Mouse (Mus musculus): ENCODE data around the gene Slc41a3.
"Not testable (repeated sequence)": the region's sequence is repeated elsewhere in the genome, so short reads cannot be mapped to it uniquely, and the experiment has no call there.

The Slc41a3 gene

GRCm38 (mm10) chr6:90625207-90625994 is 20.9 kb downstream of the Slc41a3 start:
- no peak for DNase-seq

DNA sequence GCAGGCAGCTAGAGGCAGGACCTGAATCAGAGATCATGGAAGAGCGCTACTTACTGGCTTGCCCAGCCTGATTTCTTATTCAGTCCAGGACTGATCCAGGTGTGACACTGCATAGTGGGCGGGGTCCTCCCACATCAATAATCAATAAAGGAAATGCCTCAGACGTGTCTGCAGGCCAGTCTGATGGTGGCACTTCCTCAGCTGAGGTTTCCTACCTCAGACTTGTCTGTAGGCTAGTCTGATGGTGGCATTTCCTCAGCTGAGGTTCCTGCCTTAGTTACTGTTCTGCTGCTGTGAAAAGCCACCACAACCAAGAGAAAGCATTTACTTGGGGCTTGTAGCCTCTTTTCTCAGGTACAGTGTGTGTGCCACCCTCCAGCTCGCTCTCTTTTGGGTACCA is 23.0 kb downstream of the Slc41a3 start:
- DNase-seq: no peak

GRCm38 (mm10) chr6:90629506-90629905 is 25.0 kb downstream of the Slc41a3 start:
- DNase-seq: no peak

DNA sequence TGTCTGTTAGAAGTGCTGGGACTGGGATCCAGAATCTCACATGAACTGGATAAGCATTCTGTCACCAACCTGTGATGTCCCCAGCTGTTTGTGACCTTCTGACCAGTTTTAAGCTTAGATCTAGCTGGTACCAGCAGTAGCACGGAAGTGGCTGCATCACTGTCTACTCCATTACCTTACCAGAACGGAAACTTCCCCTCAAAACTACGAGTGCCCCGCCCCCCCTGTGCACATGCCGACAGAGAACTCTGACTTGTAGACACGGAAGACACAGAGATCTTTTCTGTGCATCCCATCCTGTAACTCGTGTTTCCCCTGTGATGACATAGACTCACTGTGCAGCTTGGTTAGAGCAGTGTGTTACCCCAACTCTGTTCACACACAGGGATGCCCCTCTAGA is 25.9 kb downstream of the Slc41a3 start:
- DNase-seq: no peak

DNA sequence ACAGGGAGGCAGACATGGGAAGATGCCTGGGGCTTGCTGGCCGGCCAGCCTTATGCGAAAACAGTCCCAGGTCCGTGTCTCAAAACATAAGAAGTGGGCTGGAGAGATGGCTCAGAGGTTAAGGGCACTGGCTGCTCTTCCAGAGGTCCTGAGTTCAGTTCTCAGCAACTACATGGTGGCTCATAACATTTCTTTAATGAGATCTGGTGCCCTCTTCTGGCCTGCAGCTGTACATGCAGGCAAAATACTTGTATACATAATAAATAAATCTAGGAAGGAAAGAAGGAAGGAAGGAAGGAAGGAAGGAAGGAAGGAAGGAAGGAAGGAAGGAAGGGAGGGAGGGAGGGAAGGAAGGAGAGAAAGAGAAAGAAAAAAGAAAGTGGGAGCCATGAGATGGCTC is 28.0 kb downstream of the Slc41a3 start:
- not testable (repeated sequence) for DNase-seq

DNA sequence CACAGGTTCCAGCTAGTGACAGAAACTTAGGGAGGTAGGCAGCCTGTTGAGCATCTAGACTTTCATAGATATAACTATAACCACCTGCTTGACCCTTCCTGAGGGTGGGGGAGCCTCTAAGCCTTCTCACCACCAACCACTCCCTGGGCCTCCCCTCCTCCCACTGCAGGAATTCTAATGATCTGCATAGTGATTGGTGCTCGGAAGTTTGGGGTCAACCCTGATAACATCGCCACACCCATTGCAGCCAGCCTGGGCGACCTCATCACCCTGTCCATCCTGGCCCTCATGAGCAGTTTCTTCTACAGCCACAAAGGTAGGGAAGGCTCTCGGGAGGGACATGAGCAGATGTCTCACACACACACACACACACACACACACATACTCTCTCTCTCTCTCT is 30.6 kb downstream of the Slc41a3 start:
- no peak for DNase-seq

DNA sequence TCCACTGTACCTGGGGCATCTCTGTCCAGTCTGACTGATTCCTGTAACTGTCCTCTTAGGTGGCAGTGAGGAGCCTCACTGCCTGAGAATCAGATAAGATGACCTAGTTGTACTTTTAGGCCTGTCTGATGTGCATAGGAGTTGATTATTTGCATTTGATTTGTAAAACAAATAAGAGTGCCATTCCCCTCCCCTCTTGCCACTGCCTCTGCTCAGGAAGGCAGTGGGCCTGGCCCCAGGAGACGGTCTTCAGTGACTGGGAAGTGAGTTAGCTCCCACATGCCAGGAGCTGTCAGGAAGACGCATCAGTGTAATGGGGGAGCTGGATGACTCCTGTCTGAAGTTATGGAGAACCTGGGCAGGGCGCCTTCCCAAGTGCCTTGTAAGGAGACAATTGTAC is 31.1 kb downstream of the Slc41a3 start:
- DNase-seq: no peak

GRCm38 (mm10) chr6:90643057-90643456 is 38.5 kb downstream of the Slc41a3 start:
- no peak for DNase-seq

- peak in 1 of 2 experiments; percentile 29 for DNase-seq
Observed at GRCm38 (mm10) chr6:90644965-90645364, 40.4 kb downstream of the Slc41a3 start.

DNA sequence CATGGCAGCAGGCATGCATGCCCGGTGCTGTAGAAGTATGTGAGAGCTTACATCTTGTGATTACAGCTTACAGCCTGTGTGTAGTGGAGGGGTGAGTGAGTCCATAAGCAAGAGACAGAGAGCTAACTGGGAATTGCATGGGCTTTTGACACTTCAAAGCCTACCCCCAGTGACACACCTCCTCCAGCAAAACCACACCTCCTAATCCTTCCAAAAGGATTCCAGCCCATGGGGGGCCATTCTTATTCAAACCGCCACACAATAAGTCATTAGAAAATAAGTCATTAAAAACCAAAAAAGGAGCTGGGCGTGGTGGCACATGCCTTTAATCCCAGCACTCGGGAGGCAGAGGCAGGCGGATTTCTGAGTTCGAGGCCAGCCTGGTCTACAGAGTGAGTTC is 43.9 kb downstream of the Slc41a3 start:
- no peak for DNase-seq

DNA sequence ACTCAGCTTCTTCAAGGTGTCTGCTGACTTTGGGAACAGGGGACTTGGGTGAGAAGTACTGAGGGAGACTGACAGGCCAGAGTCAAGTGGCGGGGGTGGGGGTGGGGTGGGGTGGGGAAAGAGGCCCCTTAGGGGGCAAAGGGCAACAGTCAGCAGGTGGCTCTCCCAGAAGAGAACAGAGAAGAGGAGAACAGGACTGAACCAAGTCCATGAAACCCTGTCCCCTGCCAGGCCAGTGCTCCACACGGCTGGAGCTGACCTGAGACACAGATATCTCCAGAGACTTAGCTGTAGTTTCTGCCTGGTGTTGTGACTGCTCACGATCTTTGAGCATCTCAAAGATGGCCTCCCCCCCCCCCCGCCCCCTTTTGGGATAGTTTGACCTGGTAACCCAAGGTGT is 44.8 kb downstream of the Slc41a3 start:
- DNase-seq: no peak

GRCm38 (mm10) chr6:90650634-90651033 is 46.1 kb downstream of the Slc41a3 start:
- no peak for DNase-seq

DNA sequence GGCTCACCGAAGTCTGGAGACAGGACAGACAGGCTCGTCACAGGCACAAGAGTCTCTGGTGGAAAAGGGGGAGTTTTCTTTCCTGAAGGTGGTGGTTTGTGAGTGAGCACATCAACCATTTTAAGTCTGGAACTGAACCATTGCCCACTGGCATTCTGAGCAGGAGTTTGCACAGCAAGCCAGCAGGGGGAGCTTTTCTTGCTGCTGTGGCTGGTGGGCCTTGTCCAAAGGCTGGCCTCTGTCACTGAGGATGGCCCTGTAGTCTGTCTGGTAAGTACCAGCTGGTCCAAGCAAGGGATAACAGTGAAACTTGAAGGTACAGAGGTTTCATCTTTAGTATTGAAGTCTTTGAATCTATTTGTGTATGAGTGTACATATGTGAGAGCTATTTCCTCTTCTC is 49.2 kb downstream of the Slc41a3 start:
- peak; percentile 82 for DNase-seq

GRCm38 (mm10) chr6:90656344-90656850 is 51.9 kb downstream of the Slc41a3 start:
- peak; percentile 34 to 35 for DNase-seq

DNA sequence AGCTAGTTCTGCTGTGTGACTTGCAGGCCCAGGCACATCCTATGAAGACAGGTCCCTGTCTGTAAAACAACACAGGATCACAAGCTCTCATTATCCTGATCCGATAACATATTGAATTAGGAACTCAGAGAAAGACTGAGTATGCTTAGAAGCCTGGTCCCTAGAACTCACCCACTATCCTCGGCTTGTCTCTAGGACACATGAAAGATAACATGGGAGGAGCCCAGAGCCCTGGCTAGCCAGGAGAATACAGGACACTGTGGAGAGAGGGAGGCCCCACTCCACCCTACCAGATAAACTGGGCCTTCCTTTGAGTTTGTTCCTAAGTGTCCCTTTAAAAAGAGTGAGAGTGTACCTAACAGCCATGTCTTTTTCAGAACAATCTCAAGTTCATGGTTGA is 55.4 kb downstream of the Slc41a3 start:
- DNase-seq: no peak

DNA sequence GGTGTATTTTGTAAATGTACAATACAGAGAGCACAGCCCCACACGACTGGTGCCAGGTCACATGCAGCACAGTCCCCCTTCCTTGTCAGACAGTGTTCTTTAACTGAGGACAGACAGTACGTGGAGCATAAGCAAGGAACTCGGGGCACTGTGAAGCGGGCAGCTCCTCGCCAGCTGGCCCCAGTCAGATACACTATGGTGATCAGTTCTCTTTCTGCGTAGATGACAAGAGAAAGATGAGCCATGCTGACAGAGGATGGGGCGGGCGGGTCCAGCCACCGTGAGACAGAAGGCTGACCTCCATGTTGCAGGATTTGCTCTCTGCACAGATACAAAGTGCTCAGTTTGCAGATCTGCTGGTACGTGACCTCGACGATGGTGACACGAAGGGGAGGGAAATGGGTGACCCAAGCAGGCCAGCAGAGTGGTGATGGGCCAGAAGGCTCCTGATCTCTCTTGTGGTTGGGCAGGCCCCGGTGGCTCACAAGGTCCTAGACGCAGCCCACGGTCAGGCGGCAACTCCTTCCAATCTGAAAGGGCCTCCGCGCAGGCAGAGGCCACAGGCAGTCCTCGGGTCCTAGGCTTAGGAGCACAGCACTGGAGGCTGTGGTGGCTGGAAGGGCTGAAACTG is 56.0 kb downstream of the Slc41a3 start:
- peak; percentile 29 to 40 for DNase-seq

DNA sequence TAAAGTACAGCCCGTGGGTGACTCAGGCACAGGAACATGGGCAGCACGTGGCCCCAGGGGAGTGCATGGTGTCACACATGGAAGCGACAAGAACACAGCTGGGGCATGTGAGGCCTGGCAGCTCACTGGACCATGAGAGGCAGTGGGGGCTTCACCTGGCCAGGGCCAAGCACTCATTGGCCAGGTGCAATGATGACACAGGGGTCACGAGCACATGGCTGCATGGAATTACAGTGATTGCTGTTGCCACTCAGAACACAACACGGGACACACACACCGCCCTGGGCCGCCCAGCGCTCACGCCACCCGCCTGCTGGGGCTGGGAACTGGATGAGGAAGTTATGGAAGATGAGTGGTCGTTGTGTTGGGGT is 56.5 kb downstream of the Slc41a3 start:
- DNase-seq: no peak

- DNase-seq: no peak
Observed at GRCm38 (mm10) chr6:90662148-90662547, 57.6 kb downstream of the Slc41a3 start.

DNA sequence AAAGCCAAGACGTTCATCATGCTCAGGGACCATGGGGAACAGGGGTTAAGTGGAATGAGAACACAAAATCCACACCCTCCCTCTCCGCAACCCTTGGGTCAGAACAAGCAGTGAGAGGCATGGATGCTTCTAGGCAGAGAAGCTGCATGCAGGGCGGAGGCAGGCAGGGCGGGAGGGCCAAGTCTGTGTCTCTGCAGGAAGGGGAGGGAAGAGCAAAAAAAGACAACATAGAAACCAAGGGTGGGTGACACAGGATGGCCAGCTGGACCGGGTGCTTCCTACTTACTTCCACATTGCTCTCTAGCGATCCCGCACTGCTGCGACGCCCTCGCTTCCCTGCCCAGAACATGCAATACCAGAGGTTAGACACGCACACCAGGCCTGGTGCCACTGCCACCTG is 59.2 kb downstream of the Slc41a3 start:
- DNase-seq: peak in 1 of 2 experiments; percentile 34

- no peak for DNase-seq
Observed at GRCm38 (mm10) chr6:90668693-90669092, 64.2 kb downstream of the Slc41a3 start.

DNA sequence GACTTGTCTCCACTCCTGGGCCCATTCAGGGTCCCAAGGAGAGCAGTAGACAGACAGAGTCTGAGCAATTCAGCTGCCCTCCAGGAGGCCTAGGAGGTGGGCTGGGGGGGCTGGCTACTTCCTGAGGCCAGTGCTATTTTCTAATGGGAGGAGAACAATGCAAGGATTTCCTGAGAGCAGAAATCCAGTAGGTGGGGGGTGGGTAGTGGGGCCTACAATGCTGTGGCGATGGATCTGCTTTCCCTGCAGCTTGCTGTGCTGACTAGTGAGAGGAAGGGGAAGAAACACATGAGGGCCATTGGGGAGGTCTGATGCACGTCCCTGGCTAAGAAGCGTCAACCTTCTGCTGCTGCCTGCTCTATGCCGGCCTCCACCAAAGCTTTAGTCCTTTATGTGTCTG is 74.2 kb downstream of the Slc41a3 start:
- DNase-seq: no peak

DNA sequence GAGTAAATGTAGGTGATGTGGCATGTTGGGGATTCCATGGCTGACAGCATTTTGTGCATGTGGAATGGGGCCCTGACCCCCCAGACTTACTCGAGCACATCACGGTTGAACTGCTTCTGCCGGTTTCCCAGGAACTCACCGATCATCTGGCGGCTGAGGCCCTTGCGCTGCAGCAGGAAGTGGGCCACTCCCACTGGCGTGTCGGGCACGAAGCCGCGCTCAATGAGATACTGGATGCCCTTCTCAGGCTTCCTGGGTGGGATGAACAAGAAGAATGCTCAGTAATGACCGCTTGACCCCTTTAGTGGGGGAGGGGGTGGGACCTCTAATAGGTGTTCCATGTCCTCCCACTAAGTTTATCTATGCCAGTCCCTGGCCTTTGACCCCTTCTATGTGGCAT is 75.9 kb downstream of the Slc41a3 start:
- DNase-seq: no peak

DNA sequence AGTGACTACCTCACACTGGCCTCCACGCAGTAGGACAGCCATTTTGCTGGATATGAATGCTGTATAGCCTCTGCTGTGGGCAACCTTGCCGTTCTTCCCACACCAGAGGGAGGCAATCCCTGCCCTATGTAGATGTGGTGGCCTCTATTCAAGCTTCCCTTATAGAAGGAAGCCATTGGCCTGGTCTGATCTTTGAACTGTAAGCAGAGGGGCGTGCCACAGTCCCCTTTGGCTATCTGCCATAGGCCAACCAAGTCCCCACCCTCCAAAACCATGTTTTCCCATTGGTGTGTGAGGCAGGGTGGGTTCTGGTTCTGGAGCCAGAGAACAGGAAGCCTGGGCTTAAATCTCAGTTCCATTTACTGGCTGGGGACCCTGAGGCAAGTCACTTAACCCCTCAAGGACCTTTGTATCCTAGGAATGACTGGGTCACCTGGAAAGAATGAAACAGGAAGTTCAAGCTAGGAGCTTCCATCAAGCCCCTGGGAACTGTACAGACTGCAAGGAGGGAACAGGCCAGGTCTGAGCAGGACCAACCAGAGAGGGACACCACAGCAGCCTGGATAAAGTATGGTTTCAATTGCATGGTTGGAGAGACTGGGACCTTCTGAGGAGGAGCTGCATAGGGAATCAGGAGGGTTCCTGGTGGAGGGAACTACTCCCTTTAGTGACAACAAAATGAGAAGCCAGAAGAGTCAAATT is 79.5 kb downstream of the Slc41a3 start:
- DNase-seq: no peak

- DNase-seq: no peak
Observed at GRCm38 (mm10) chr6:90686812-90687211, 82.3 kb downstream of the Slc41a3 start.
